Mouse (Mus musculus): ENCODE data around the gene Mroh3. TPM values are rescaled to one million over a fixed set of nuclear protein-coding genes. Genes with fewer than 3 reads are reported as not detected.

The Mroh3 gene
- total RNA-seq, 2 experiments from 2014 or later: 0.41 to 0.54 TPM

Other genes with a start within 250 kb of the Mroh3 start
- gene Igfn1, start 206.5 kb downstream of the Mroh3 start, total RNA-seq (2021): under 1 TPM; 0.23 to 0.59 TPM
- gene Tmem9, start 204.7 kb downstream of the Mroh3 start, total RNA-seq (2021): 10 to 100 TPM; 64.0 to 64.2 TPM
- gene Ascl5, start 162.0 kb downstream of the Mroh3 start, total RNA-seq (2021): not detected
- gene Cacna1s, start 160.1 kb downstream of the Mroh3 start, total RNA-seq (2021): 1 to 10 TPM in 1 of 2 experiments, under 1 TPM in 1; 0.91 to 1.1 TPM
- 10 to 100 TPM; 31.7 to 31.9 TPM for gene Kif21b, start 81.4 kb downstream of the Mroh3 start, total RNA-seq (2021)
- 1 to 10 TPM; 2.7 to 3.0 TPM for gene Inava, start 21.4 kb upstream of the Mroh3 start, total RNA-seq (2021)
- gene Gpr25, start 48.0 kb upstream of the Mroh3 start, total RNA-seq (2021): 1 to 10 TPM; 3.7 to 4.2 TPM
- gene Camsap2, start 133.3 kb upstream of the Mroh3 start, total RNA-seq (2021): 100 to 1,000 TPM; 129 to 136 TPM
- 10 to 100 TPM in 1 of 2 experiments, 1 to 10 TPM in 1; 9.2 to 10.0 TPM for gene Ddx59, start 202.4 kb upstream of the Mroh3 start, total RNA-seq (2021)